Mouse (Mus musculus): ENCODE results near the gene Igf2bp3.

Igf2bp3 gene

GRCm38 (mm10) chr6:49171216-49171615 is 43.5 kb downstream of the Igf2bp3 start:
- no peak for DNase-seq (ENCODE audit: low read depth, low spot score)
- Histone ChIP-seq H3K36me3 (ENCODE audit: control insufficient read depth, insufficient read depth, low read length, poor library complexity, severe bottlenecking) (no peaks in the 10 kb centered on the region), H3K27me3 (ENCODE audit: control insufficient read depth, insufficient read depth, low read length, poor library complexity, severe bottlenecking) (no peaks in the 10 kb centered on the region)

- no peak for DNase-seq (ENCODE audit: low read depth, low spot score)
- no peaks in the 10 kb centered on the region for H3K27me3 ChIP-seq (ENCODE audit: control insufficient read depth, insufficient read depth, low read length, poor library complexity, severe bottlenecking)
- no peaks in the 10 kb centered on the region for H3K36me3 ChIP-seq (ENCODE audit: control insufficient read depth, insufficient read depth, low read length, poor library complexity, severe bottlenecking)
Observed at GRCm38 (mm10) chr6:49168648-49169047, 46.1 kb downstream of the Igf2bp3 start.

- no peak for DNase-seq (ENCODE audit: low read depth, low spot score)
- Histone ChIP-seq H3K36me3 (ENCODE audit: control insufficient read depth, insufficient read depth, low read length, poor library complexity, severe bottlenecking) (no peaks in the 10 kb centered on the region), H3K27me3 (ENCODE audit: control insufficient read depth, insufficient read depth, low read length, poor library complexity, severe bottlenecking) (no peaks in the 10 kb centered on the region)
Observed at GRCm38 (mm10) chr6:49167406-49167805, 47.4 kb downstream of the Igf2bp3 start.

- Histone ChIP-seq H3K36me3 (ENCODE audit: control insufficient read depth, insufficient read depth, low read length, poor library complexity, severe bottlenecking) (no peaks in the 10 kb centered on the region), H3K27me3 (ENCODE audit: control insufficient read depth, insufficient read depth, low read length, poor library complexity, severe bottlenecking) (no peaks in the 10 kb centered on the region)
- no peak for DNase-seq (ENCODE audit: low read depth, low spot score)
Observed at GRCm38 (mm10) chr6:49166318-49166717, 48.4 kb downstream of the Igf2bp3 start.

- DNase-seq (ENCODE audit: low read depth, low spot score): no peak
- Histone ChIP-seq H3K27me3 (ENCODE audit: control insufficient read depth, insufficient read depth, low read length, poor library complexity, severe bottlenecking) (no peaks in the 10 kb centered on the region), H3K36me3 (ENCODE audit: control insufficient read depth, insufficient read depth, low read length, poor library complexity, severe bottlenecking) (no peaks in the 10 kb centered on the region)
Observed at GRCm38 (mm10) chr6:49165855-49166254, 48.9 kb downstream of the Igf2bp3 start.

- DNase-seq (ENCODE audit: low read depth, low spot score): no peak
- Histone ChIP-seq H3K27me3 (ENCODE audit: control insufficient read depth, insufficient read depth, low read length, poor library complexity, severe bottlenecking) (no peaks in the 10 kb centered on the region), H3K36me3 (ENCODE audit: control insufficient read depth, insufficient read depth, low read length, poor library complexity, severe bottlenecking) (no peaks in the 10 kb centered on the region)
Observed at GRCm38 (mm10) chr6:49165101-49165500, 49.7 kb downstream of the Igf2bp3 start.

GRCm38 (mm10) chr6:49164701-49165100 is 50.1 kb downstream of the Igf2bp3 start:
- H3K27me3 ChIP-seq (ENCODE audit: control insufficient read depth, insufficient read depth, low read length, poor library complexity, severe bottlenecking): no peaks in the 10 kb centered on the region
- DNase-seq (ENCODE audit: low read depth, low spot score): no peak

GRCm38 (mm10) chr6:49159971-49160370 is 54.8 kb downstream of the Igf2bp3 start:
- DNase-seq (ENCODE audit: low read depth, low spot score): peak; percentile 15
- no peaks in the 10 kb centered on the region for H3K27me3 ChIP-seq (ENCODE audit: control insufficient read depth, insufficient read depth, low read length, poor library complexity, severe bottlenecking)
- no peaks in the 10 kb centered on the region for H3K36me3 ChIP-seq (ENCODE audit: control insufficient read depth, insufficient read depth, low read length, poor library complexity, severe bottlenecking)

More at GRCm38 (mm10) chr6:49164701-49165100, 50.1 kb downstream of the Igf2bp3 start:
- H3K36me3 ChIP-seq (ENCODE audit: control insufficient read depth, insufficient read depth, low read length, poor library complexity, severe bottlenecking): no peaks in the 10 kb centered on the region

- no peak for DNase-seq (ENCODE audit: low read depth, low spot score)
- Histone ChIP-seq H3K27me3 (ENCODE audit: control insufficient read depth, insufficient read depth, low read length, poor library complexity, severe bottlenecking) (no peaks in the 10 kb centered on the region), H3K36me3 (ENCODE audit: control insufficient read depth, insufficient read depth, low read length, poor library complexity, severe bottlenecking) (no peaks in the 10 kb centered on the region)
Observed at GRCm38 (mm10) chr6:49156826-49157175, 58.0 kb downstream of the Igf2bp3 start.

- H3K27me3 ChIP-seq (ENCODE audit: control insufficient read depth, insufficient read depth, low read length, poor library complexity, severe bottlenecking): no peaks in the 10 kb centered on the region
- DNase-seq (ENCODE audit: low read depth, low spot score): no peak
- H3K36me3 ChIP-seq (ENCODE audit: control insufficient read depth, insufficient read depth, low read length, poor library complexity, severe bottlenecking): no peaks in the 10 kb centered on the region
Observed at GRCm38 (mm10) chr6:49156170-49156825, 58.5 kb downstream of the Igf2bp3 start.

GRCm38 (mm10) chr6:49151465-49151864 is 63.3 kb downstream of the Igf2bp3 start:
- H3K36me3 ChIP-seq (ENCODE audit: control insufficient read depth, insufficient read depth, low read length, poor library complexity, severe bottlenecking): no peaks in the 10 kb centered on the region
- no peaks in the 10 kb centered on the region for H3K27me3 ChIP-seq (ENCODE audit: control insufficient read depth, insufficient read depth, low read length, poor library complexity, severe bottlenecking)
- DNase-seq (ENCODE audit: low read depth, low spot score): no peak

GRCm38 (mm10) chr6:49150349-49151229 is 64.2 kb downstream of the Igf2bp3 start:
- H3K36me3 ChIP-seq (ENCODE audit: control insufficient read depth, insufficient read depth, low read length, poor library complexity, severe bottlenecking): no peaks in the 10 kb centered on the region
- no peaks in the 10 kb centered on the region for H3K27me3 ChIP-seq (ENCODE audit: control insufficient read depth, insufficient read depth, low read length, poor library complexity, severe bottlenecking)
- no peak for DNase-seq (ENCODE audit: low read depth, low spot score)

- Histone ChIP-seq H3K36me3 (ENCODE audit: control insufficient read depth, insufficient read depth, low read length, poor library complexity, severe bottlenecking) (no peaks in the 10 kb centered on the region), H3K27me3 (ENCODE audit: control insufficient read depth, insufficient read depth, low read length, poor library complexity, severe bottlenecking) (no peaks in the 10 kb centered on the region)
- DNase-seq (ENCODE audit: low read depth, low spot score): no peak
Observed at GRCm38 (mm10) chr6:49149202-49149930, 65.4 kb downstream of the Igf2bp3 start.

GRCm38 (mm10) chr6:49148781-49149180 is 66.0 kb downstream of the Igf2bp3 start:
- H3K27me3 ChIP-seq (ENCODE audit: control insufficient read depth, insufficient read depth, low read length, poor library complexity, severe bottlenecking): no peaks in the 10 kb centered on the region

GRCm38 (mm10) chr6:49148368-49148767 is 66.4 kb downstream of the Igf2bp3 start:
- Histone ChIP-seq H3K36me3 (ENCODE audit: control insufficient read depth, insufficient read depth, low read length, poor library complexity, severe bottlenecking) (no peaks in the 10 kb centered on the region), H3K27me3 (ENCODE audit: control insufficient read depth, insufficient read depth, low read length, poor library complexity, severe bottlenecking) (no peaks in the 10 kb centered on the region)
- no peak for DNase-seq (ENCODE audit: low read depth, low spot score)

More at GRCm38 (mm10) chr6:49148781-49149180, 66.0 kb downstream of the Igf2bp3 start:
- DNase-seq (ENCODE audit: low read depth, low spot score): no peak
- H3K36me3 ChIP-seq (ENCODE audit: control insufficient read depth, insufficient read depth, low read length, poor library complexity, severe bottlenecking): no peaks in the 10 kb centered on the region
